Mouse (Mus musculus) thymus, adult 2 months (tissue): ENCODE data around the gene Ism2. TPM values are rescaled to one million over a fixed set of nuclear protein-coding genes. Genes with fewer than 3 reads are reported as not detected.

Experiments used
- DNase-seq: peaks from one replicate; pipeline ENCODE4 v3.0.0; 2021
- H3K27ac ChIP-seq: fragments of 200-500 bp; 2 replicates; pipeline ENCODE4 v1.5.1; 2012; ENCODE audit warnings: low read length, control low read depth; ENCODE audit not compliant: control insufficient read depth, insufficient read depth
- H3K27me3 ChIP-seq: fragments of 200-500 bp; 2 replicates; pipeline ENCODE4 v1.6.1; 2012; ENCODE audit warnings: mild to moderate bottlenecking, low read length, moderate library complexity, mixed read lengths; ENCODE audit not compliant: control insufficient read depth, insufficient read depth
- H3K36me3 ChIP-seq: fragments of 200-500 bp; 2 replicates; pipeline ENCODE4 v1.6.1; 2012; ENCODE audit warnings: mild to moderate bottlenecking, low read length, moderate library complexity; ENCODE audit not compliant: control insufficient read depth, insufficient read depth
- H3K4me1 ChIP-seq: fragments of 200-500 bp; replicated peaks from 2 replicates; pipeline ENCODE4 v1.6.1; 2012; ENCODE audit warnings: low read length; ENCODE audit not compliant: control insufficient read depth, insufficient read depth
- H3K4me3 ChIP-seq: fragments of 200-500 bp; 2 replicates; pipeline ENCODE4 v1.5.1; 2012; ENCODE audit warnings: mild to moderate bottlenecking, low read length, control low read depth, moderate library complexity; ENCODE audit not compliant: control insufficient read depth, insufficient read depth
- CTCF ChIP-seq: fragments of 200-500 bp; IDR thresholded peaks from 2 replicates; pipeline ENCODE4 v1.5.1; 2012; ENCODE audit warnings: mild to moderate bottlenecking, control low read depth, low read length, moderate library complexity, borderline replicate concordance; ENCODE audit not compliant: control insufficient read depth, poor library complexity, insufficient read depth; ENCODE audit errors: extremely low read depth
- POLR2A ChIP-seq: fragments of 200-500 bp; IDR thresholded peaks from 2 replicates; pipeline ENCODE4 v1.6.1; 2012; ENCODE audit warnings: mild to moderate bottlenecking, low read length, control low read depth, moderate library complexity; ENCODE audit not compliant: control insufficient read depth, poor library complexity, insufficient read depth; ENCODE audit errors: extremely low read depth
- WGBS: fragments of 180-500 bp; shearing (Covaris S2); methylation state at CpG from one replicate; pipeline ENCODE4 v1.1.7; 2018; 5-methylcytosine and 5-hydroxymethylcytosine counted together
- polyA plus RNA-seq: library from polyadenylated mRNA; depleted of rRNA; stranded (reverse); fragments of >200 nt; gene quantifications from 2 replicates; pipeline ENCODE4 v1.2.3, GENCODE M21; 2012; rRNA removed

The Ism2 gene
- polyA plus RNA-seq, 1 experiment: 0.05 TPM

- whole genome bisulfite sequencing: 96% methylated on average over 6 of the region's 6 CpGs
- DNase-seq: no peak
- Histone ChIP-seq H3K27me3 (no peaks in the 10 kb centered on the region), H3K27ac (no peak overlapping the region), H3K36me3 (peaks cover 38% of the 10 kb centered on the region), H3K4me3 (no peak overlapping the region), H3K4me1 (no peaks in the 10 kb centered on the region)
- TF ChIP-seq CTCF (no peak), POLR2A (no peak)
Observed at GRCm38 (mm10) chr12:87250161-87250560, 49.3 kb downstream of the Ism2 start.

GRCm38 (mm10) chr12:87238632-87239031, 60.9 kb downstream of the Ism2 start, which contains the start of gene Noxred1:
Noxred1 (minus strand) TSS chr12:87238732.
- no peak for TF ChIP-seq CTCF
- TF ChIP-seq POLR2A: no peak
- Histone ChIP-seq H3K27ac (no peak within 1 kb of the TSS), H3K36me3 (peaks cover 20% of the 10 kb centered on the region), H3K27me3 (no peaks in the 10 kb centered on the region), H3K4me1 (no peaks in the 10 kb centered on the region), H3K4me3 (no peak within 1 kb of the TSS)
- DNase-seq: no peak
- WGBS: 100% methylated on average over 1 of the region's 1 CpGs

- whole genome bisulfite sequencing: 31% methylated on average over 5 of the region's 5 CpGs
- H3K27ac ChIP-seq: no peak overlapping the region
- DNase-seq: no peak
- H3K4me1 ChIP-seq: no peaks in the 10 kb centered on the region
- H3K27me3 ChIP-seq: no peaks in the 10 kb centered on the region
- peaks cover 20% of the 10 kb centered on the region for H3K36me3 ChIP-seq
- TF ChIP-seq CTCF: no peak
- TF ChIP-seq POLR2A: no peak
- H3K4me3 ChIP-seq: no peak overlapping the region
Observed at GRCm38 (mm10) chr12:87236882-87237483, 62.5 kb downstream of the Ism2 start.

GRCm38 (mm10) chr12:87230379-87230895, 69.1 kb downstream of the Ism2 start:
- Histone ChIP-seq H3K4me3 (no peak overlapping the region), H3K4me1 (no peaks in the 10 kb centered on the region), H3K27me3 (no peaks in the 10 kb centered on the region), H3K36me3 (no peaks in the 10 kb centered on the region), H3K27ac (no peak overlapping the region)
- TF ChIP-seq POLR2A (no peak), CTCF (no peak)
- DNase-seq: no peak

GRCm38 (mm10) chr12:87229633-87230032, 69.9 kb downstream of the Ism2 start:
- TF ChIP-seq CTCF (no peak), POLR2A (no peak)
- DNase-seq: no peak
- Histone ChIP-seq H3K4me1 (peaks cover 3% of the 10 kb centered on the region; the same call in 1 of the 2 replicates), H3K27me3 (no peaks in the 10 kb centered on the region), H3K4me3 (no peak overlapping the region), H3K36me3 (no peaks in the 10 kb centered on the region), H3K27ac (no peak overlapping the region)
- 96% methylated on average over 2 of the region's 2 CpGs for WGBS

Other genes starting within 250 kb of the Ism2 start
- 0.17 and 0.55 TPM in 2 replicates for gene Ngb, start 197.2 kb downstream of the Ism2 start, polyA plus RNA-seq
- 39.0 and 46.9 TPM in 2 replicates for gene Gstz1, start 152.5 kb downstream of the Ism2 start, polyA plus RNA-seq
- 11.3 and 12.2 TPM in 2 replicates for gene Pomt2, start 151.7 kb downstream of the Ism2 start, polyA plus RNA-seq
- 0.23 and 0.49 TPM in 2 replicates for gene Samd15, start 100.0 kb downstream of the Ism2 start, polyA plus RNA-seq
- gene Tmed8, start 99.3 kb downstream of the Ism2 start, polyA plus RNA-seq: 9.6 and 9.7 TPM in 2 replicates
- gene Noxred1, start 61.0 kb downstream of the Ism2 start, polyA plus RNA-seq: 0.54 and 0.86 TPM in 2 replicates
- gene Vipas39, start 33.4 kb downstream of the Ism2 start, polyA plus RNA-seq: 34.5 and 37.6 TPM in 2 replicates
- gene Ahsa1, start 33.2 kb downstream of the Ism2 start, polyA plus RNA-seq: 63.8 and 64.5 TPM in 2 replicates
- 9.2 and 10.2 TPM in 2 replicates for gene Sptlc2, start 88.7 kb upstream of the Ism2 start, polyA plus RNA-seq
- gene Slirp, start 144.2 kb upstream of the Ism2 start, polyA plus RNA-seq: 10.5 and 17.5 TPM in 2 replicates
- 36.1 and 42.7 TPM in 2 replicates for gene Alkbh1, start 144.3 kb upstream of the Ism2 start, polyA plus RNA-seq
- gene Snw1, start 172.6 kb upstream of the Ism2 start, polyA plus RNA-seq: 14.3 and 16.8 TPM in 2 replicates
- gene Gm5788, start 195.0 kb upstream of the Ism2 start, polyA plus RNA-seq: not detected in 2 replicates
- gene Gm8300, start 214.6 kb upstream of the Ism2 start, polyA plus RNA-seq: not detected in 2 replicates